Mouse (Mus musculus) layer of hippocampus, postnatal 14 days (tissue): ENCODE results near the gene Prune1. TPM values are rescaled to one million over a fixed set of nuclear protein-coding genes. Genes with fewer than 3 reads are reported as not detected.
A peak's percentile ranks its signal among the peaks of the same experiment; 100 is the strongest.

Source experiments
- DNase-seq, 2 experiments: peaks; one replicate each; pipeline ENCODE4 v3.0.0; 2021 to 2022; ENCODE audit warnings: low spot score in 2 of 2, mixed read lengths in 1 of 2
- long read RNA-seq, 2 experiments: library from polyadenylated mRNA; stranded (forward); transcript quantifications; one replicate each; pipeline ENCODE4 v2.0.0; 2021
- total RNA-seq, 2 experiments: library from RNA; stranded (reverse); gene quantifications; 2 replicates each; pipeline ENCODE4 v1.2.3; 2021

The Prune1 gene
- 10 to 100 TPM; 26.8 to 26.9 TPM for total RNA-seq
- long read RNA-seq, experiment 1, transcript Prune1-201 (8 exons, 3,140 nt): major isoform, 16 of 22 reads
- long read RNA-seq, experiment 1, partial matches to known transcripts: 2 of 22 reads
- long read RNA-seq, experiment 1, other reads (novel, unspliced or antisense): 4 of 22 reads
- long read RNA-seq, experiment 2, transcript Prune1-201 (8 exons, 3,140 nt): major isoform, 26 of 31 reads
- long read RNA-seq, experiment 2, partial matches to known transcripts: 1 of 31 reads
- long read RNA-seq, experiment 2, other reads (novel, unspliced or antisense): 4 of 31 reads

- peak; percentile 97 to 99 for DNase-seq
These were observed at the start of gene Prune1, which contains the start of gene Mindy1 for GRCm38 (mm10) chr3:95281216-95282126. Gene Prune1, minus strand, starts transcription at chr3:95282076. Gene Mindy1, plus strand, starts transcription at chr3:95281345.

DNA sequence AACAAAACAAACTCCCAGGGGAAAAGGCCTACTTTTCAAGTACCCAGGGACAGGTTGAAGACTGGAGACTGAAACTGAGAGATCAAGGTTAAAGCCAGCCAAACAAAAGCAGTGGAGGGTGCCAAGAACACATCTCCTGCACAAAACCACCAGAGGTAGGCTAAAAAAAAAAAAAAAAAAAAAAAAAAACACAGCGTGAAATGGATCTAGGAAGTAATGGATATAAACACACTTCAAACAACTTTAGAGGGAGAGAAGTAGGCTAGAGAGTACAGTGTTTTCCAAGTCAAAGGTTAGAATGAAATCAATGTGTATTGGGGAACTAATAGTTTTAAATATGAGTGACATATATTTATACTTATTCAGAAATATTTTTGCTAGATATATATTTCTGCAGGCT, 49.7 kb upstream of the Prune1 start:
- DNase-seq: no peak

DNA sequence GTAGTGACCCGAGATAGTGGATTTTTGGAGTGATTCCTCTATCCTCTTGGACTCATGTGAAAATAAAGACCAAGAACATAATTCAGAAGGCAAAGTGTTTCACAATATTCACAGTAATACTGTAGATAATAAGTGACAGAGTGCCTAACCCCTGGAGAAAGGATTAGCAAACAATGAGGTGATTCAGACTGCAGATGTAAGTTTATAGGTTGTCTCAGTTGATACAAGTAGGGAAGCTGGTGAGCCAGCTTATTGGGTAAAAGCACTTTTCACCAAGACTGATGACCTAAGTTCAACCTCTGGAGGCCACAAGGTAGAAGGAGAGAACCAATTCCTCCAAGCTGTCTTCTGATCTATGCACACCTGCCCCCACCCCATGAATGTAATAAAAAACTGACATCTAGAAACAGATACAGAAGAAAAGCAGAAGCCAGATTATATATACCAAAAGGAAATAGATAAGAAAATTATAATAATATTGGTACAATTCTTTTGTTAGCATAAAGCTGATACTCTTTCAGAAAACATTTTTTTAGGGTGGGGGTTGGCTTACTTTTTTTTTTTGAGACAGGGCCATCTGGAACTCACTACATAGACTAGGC, 47.0 kb upstream of the Prune1 start:
- DNase-seq: no peak

GRCm38 (mm10) chr3:95324454-95325144, 42.7 kb upstream of the Prune1 start:
- DNase-seq: no peak

- DNase-seq: no peak
These were observed 41.6 kb upstream of the Prune1 start for GRCm38 (mm10) chr3:95323429-95323828.

DNA sequence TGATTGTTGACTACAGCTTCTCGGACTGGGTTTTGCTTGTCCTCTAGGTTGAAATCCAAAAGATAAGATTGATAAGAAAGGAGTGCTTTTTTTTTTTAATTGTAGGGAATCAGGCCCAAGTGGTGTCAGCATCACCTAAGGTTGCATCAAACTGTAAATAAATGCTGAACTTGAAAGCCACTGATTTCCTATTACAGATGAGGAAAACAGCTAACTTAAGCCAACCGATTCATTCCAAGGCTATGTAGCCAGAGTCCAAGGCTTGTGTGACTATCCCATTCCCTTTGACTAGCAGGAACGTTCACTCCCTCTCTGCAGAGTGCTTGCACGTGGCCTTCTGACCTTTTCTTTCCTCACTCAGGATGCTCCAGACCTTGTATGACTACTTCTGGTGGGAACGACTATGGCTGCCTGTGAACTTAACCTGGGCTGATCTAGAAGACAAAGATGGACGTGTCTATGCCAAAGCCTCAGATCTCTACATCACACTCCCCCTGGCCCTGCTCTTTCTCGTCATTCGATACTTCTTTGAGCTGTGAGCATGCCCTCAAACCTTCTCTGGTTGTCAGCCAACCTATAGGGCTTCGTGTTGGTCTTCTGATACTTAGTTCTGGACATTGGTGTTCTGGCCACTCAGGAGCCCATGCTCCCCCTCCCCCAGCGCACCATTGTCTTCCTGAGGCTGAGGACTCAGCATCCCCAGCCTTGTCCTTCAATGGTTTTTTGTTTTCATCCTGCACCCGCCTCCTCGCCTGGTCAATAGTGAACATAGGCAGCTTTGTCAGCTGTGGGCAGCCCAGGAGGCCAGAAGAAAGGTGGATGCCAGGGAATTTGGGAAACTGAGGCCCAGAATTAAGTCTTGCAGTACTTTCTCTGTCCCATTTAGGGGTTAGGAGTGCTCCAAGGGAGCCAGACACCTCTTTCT, 38.1 kb upstream of the Prune1 start:
- no peak for DNase-seq

GRCm38 (mm10) chr3:95319110-95319509, 37.2 kb upstream of the Prune1 start:
- no peak for DNase-seq

- no peak for DNase-seq
These were observed 36.7 kb upstream of the Prune1 start for GRCm38 (mm10) chr3:95318548-95318947.

GRCm38 (mm10) chr3:95317414-95318080, 35.7 kb upstream of the Prune1 start:
- peak; percentile 18 to 45 for DNase-seq

- no peak for DNase-seq
These were observed 34.1 kb upstream of the Prune1 start for GRCm38 (mm10) chr3:95315844-95316550.

DNA sequence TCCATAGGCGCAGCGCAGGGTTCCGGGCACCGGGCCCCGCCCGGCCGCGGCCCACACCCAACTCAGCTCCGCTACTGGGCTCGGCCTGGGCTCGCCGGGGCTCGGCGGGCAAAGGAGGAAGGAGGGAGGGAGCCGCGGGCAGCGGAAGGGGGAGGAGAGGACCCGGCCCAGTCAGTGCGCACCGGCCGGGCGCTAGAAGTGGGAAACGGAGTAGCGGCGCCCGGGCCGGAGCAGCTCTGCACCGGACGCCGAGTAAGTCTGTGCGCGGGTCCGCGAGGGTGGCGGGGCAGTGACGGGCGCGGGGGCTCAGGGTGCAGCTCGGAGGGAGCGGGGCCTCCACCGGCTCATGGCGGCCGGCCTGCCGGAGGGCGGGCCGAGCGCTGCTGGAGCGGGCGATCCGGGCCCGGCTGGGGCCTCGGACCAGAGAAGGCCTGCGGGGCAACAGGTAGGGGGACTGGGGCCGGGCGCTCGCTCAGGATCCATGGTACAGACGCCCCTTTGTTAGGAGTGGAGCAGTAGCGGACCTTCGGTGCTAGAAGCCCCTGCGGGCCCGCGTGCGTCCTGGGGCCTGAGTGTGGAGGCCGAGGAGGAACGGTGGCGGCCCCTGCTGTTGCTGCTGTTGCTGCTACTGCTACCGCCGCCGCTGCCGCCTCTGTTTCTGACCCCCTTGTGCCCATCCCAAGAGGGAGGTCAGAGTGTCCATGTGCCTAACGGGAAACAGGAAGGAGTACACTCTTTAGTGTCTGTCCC, 33.4 kb upstream of the Prune1 start:
- peak; percentile 73 to 77 for DNase-seq

- DNase-seq: no peak
These were observed 32.7 kb upstream of the Prune1 start, which contains the start of gene Cers2 for GRCm38 (mm10) chr3:95314486-95315093. Gene Cers2, plus strand, starts transcription at chr3:95314791.

- DNase-seq: no peak
These were observed 32.2 kb upstream of the Prune1 start for GRCm38 (mm10) chr3:95314075-95314474.

DNA sequence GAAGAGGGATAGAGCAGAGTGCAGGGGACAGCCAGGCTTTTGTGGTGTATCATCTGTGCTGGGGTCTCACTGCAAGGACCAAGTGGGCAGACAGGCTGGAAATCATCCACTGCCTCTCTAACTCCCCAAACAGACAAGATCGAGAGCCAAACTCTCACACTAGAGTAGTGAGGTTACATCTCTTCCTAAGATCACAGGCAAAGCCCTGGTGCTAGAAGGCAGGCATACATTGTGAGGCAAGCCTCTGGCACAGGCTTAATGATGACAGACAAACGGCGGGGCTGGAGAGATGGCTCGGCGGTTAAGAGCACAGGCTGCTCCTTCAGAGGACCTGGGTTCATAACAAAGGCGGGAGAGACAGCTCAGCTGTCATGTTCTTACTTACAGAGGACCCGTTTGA, 31.6 kb upstream of the Prune1 start:
- no peak for DNase-seq

DNA sequence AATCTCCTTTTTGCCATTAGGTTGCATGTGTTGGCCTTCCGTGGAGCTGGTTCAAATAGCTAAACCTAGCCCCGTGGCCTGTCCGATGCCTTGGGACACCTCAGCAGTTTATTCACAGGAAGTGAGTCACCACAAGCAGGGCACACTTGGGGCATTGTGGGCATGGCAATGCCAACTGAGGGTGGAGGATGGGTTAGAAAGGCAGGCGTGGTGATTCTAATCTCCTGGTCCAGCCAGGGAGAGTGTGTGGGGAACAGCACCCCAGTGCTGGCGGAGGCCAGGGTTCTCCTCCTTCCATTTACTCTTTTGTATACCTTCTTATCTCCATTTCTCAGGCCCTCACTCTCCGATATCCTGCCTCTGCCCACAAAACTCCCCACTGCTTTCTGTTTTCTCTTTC, 30.7 kb upstream of the Prune1 start:
- no peak for DNase-seq

GRCm38 (mm10) chr3:95310968-95311882, 29.3 kb upstream of the Prune1 start:
- DNase-seq: peak; percentile 42 to 67

DNA sequence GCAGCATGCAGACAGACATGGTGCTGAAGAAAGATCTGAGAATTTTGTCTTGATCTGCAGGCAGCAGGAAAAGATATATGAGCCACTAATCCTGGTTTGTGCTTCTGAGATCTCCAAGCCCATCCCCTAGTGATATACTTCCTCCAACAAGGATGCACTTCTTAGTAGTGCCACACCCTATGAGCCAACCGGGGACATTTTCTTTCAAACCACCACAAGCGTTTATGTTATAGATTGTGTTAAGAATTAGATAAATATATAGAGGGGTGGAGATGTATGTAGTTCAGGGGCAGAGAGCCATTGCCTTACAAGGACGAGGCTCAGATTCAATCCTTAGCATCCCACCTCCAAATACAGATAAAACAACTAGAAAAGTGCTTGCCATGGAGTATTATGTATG, 28.6 kb upstream of the Prune1 start:
- DNase-seq: no peak
